Comparison of ENCODE assay signal across 20 mouse cellular contexts in genomic region chr5:113050581-113051185, GRCm38 (mm10). TPM values are rescaled to one million over a fixed set of nuclear protein-coding genes. Genes with fewer than 3 reads are reported as not detected.
DNase-seq lines count a peak whose midpoint lies in the region; ATAC-seq and TF ChIP-seq lines count a peak whose summit lies in the region.
"Had no signal": no experiment of that assay in that cellular context is flagged by ENCODE, and none has a peak within 500 bp of the region (broad histone marks: within the 10 kb centered on the region; RNA-seq: fewer than 3 reads in every experiment).

No protein-coding gene starts in this region.

- H3K4me3 ChIP-seq in kidney, adult 2 months (ENCODE audit: insufficient read depth, low read depth, low read length): no peak overlapping the region
- H3K4me3 ChIP-seq in midbrain, embryonic 10.5 days: no peak overlapping the region
- H3K4me3 ChIP-seq in midbrain, embryonic 11.5 days (ENCODE audit: low read depth, low read length): no peak overlapping the region
- H3K4me3 ChIP-seq in neural tube, embryonic 15.5 days (replicated peaks): no peak overlapping the region
- H3K4me3 ChIP-seq: embryonic facial prominence, embryonic 15.5 days; limb, embryonic 13.5 days; liver, embryonic 13.5 days had no signal

- peak; percentile 62 for DNase-seq in cerebellum, postnatal 10 days
- DNase-seq in cerebellum, adult 11 months: no peak
- DNase-seq in kidney, postnatal 10 days: peak; percentile 36
- DNase-seq in kidney, adult 2 months: no peak
- no peak for DNase-seq in midbrain, embryonic 10.5 days (ENCODE audit: low spot score)
- no peak for DNase-seq in midbrain, embryonic 11.5 days (ENCODE audit: low spot score, missing footprints)
- DNase-seq in cerebellum, postnatal 36 days: no peak
- DNase-seq: adrenal gland, postnatal 14 days; cerebellum, adult 11-12 months; kidney, adult 8-10 months; kidney, postnatal 36 days; liver, embryonic 13.5 days; thymus, postnatal 25 days had no signal

- 37% methylated on average over 7 of the region's 7 CpGs for WGBS in kidney, adult 2 months
- 84% methylated on average over 7 of the region's 7 CpGs for whole genome bisulfite sequencing in midbrain, embryonic 10.5 days
- WGBS in midbrain, embryonic 11.5 days: 80% methylated on average over 7 of the region's 7 CpGs
- 53% methylated on average over 7 of the region's 7 CpGs for WGBS in neural tube, embryonic 15.5 days

- no peaks in the 10 kb centered on the region for H3K4me1 ChIP-seq in kidney, adult 2 months (ENCODE audit: control insufficient read depth, insufficient read depth, low read length)
- H3K4me1 ChIP-seq in midbrain, embryonic 10.5 days: peaks cover 16% of the 10 kb centered on the region
- H3K4me1 ChIP-seq in midbrain, embryonic 11.5 days (ENCODE audit: control insufficient read depth, insufficient read depth, low read length): 0 out of 2 replicates have a peak, but pooled peaks cover 2% of the 10 kb centered on the region
- peaks cover 17% of the 10 kb centered on the region for H3K4me1 ChIP-seq in neural tube, embryonic 15.5 days
- H3K4me1 ChIP-seq: limb, embryonic 13.5 days; liver, embryonic 13.5 days had no signal

- H3K9me3 ChIP-seq in midbrain, embryonic 10.5 days (replicated peaks): no peaks in the 10 kb centered on the region
- H3K9me3 ChIP-seq in midbrain, embryonic 11.5 days (ENCODE audit: control insufficient read depth, low read length): no peaks in the 10 kb centered on the region
- no peaks in the 10 kb centered on the region for H3K9me3 ChIP-seq in neural tube, embryonic 15.5 days (replicated peaks)
- H3K9me3 ChIP-seq: embryonic facial prominence, embryonic 15.5 days; limb, embryonic 13.5 days; liver, embryonic 13.5 days had no signal

- H3K36me3 ChIP-seq in kidney, adult 2 months (ENCODE audit: control insufficient read depth, insufficient read depth, low read length): no peaks in the 10 kb centered on the region
- H3K36me3 ChIP-seq in midbrain, embryonic 10.5 days: no peaks in the 10 kb centered on the region
- H3K36me3 ChIP-seq in midbrain, embryonic 11.5 days (ENCODE audit: control insufficient read depth, insufficient read depth, low read length): no peaks in the 10 kb centered on the region
- H3K36me3 ChIP-seq in neural tube, embryonic 15.5 days: no peaks in the 10 kb centered on the region
- H3K36me3 ChIP-seq: embryonic facial prominence, embryonic 15.5 days; limb, embryonic 13.5 days; liver, embryonic 13.5 days had no signal

- no peak for ATAC-seq in midbrain, embryonic 11.5 days (ENCODE audit: low FRiP score)
- ATAC-seq in neural tube, embryonic 15.5 days (ENCODE audit: low FRiP score): no peak
- ATAC-seq: activated CD4-positive, CD25-positive, alpha-beta regulatory T cell, adult 4 months had no signal

- TF ChIP-seq CTCF in kidney, adult 2 months (conservative IDR thresholded peaks at IDR 0.05; ENCODE audit: insufficient read depth, insufficient read length, low read depth, low read length): no peak

- H3K4me2 ChIP-seq in midbrain, embryonic 11.5 days: no peak overlapping the region
- H3K4me2 ChIP-seq in neural tube, embryonic 15.5 days: no peak overlapping the region
- H3K4me2 ChIP-seq: embryonic facial prominence, embryonic 15.5 days; limb, embryonic 13.5 days; liver, embryonic 13.5 days had no signal

- H3K9ac ChIP-seq in midbrain, embryonic 11.5 days (ENCODE audit: low read length): no peak overlapping the region
- no peak overlapping the region for H3K9ac ChIP-seq in neural tube, embryonic 15.5 days (replicated peaks)
- H3K9ac ChIP-seq: embryonic facial prominence, embryonic 15.5 days; limb, embryonic 13.5 days; liver, embryonic 13.5 days had no signal

- TF ChIP-seq POLR2A in kidney, adult 2 months (IDR thresholded peaks at IDR 0.05; ENCODE audit: low read depth, low read length): no peak

- no peaks in the 10 kb centered on the region for H3K27me3 ChIP-seq in kidney, adult 2 months (replicated peaks; ENCODE audit: control insufficient read depth, insufficient read depth, low read length)
- H3K27me3 ChIP-seq in midbrain, embryonic 10.5 days (ENCODE audit: low read depth, poor library complexity, severe bottlenecking): peaks cover 16% of the 10 kb centered on the region; the same call in 1 of the 2 replicates
- H3K27me3 ChIP-seq in midbrain, embryonic 11.5 days (ENCODE audit: control insufficient read depth, insufficient read depth, low read length): no peaks in the 10 kb centered on the region
- H3K27me3 ChIP-seq in neural tube, embryonic 15.5 days (replicated peaks): 0 out of 2 replicates have a peak, but pooled peaks cover 3% of the 10 kb centered on the region
- H3K27me3 ChIP-seq: liver, embryonic 13.5 days had no signal

- no peak overlapping the region for H3K27ac ChIP-seq in kidney, adult 2 months (ENCODE audit: insufficient read depth, low read depth, low read length)
- H3K27ac ChIP-seq in midbrain, embryonic 10.5 days (replicated peaks): peak overlapping the region; percentile 24; the same call in 1 of the 2 replicates
- no peak overlapping the region for H3K27ac ChIP-seq in midbrain, embryonic 11.5 days (ENCODE audit: low read depth, low read length)
- H3K27ac ChIP-seq in neural tube, embryonic 15.5 days (replicated peaks): peak overlapping the region; percentile 65
- H3K27ac ChIP-seq: embryonic facial prominence, embryonic 15.5 days; limb, embryonic 13.5 days; liver, embryonic 13.5 days had no signal

RNA-seq across cellular contexts. Expression of gene Crybb2, which starts 19.2 kb away (rescaled TPM):
- polyA plus RNA-seq in kidney, adult 2 months (2012; rRNA removed): not detected in 2 replicates
- not detected in 2 replicates for polyA plus RNA-seq in midbrain, embryonic 10.5 days (2016; fragmentation: Nextera tagmentation; extraction: Ambion mirVana)
- polyA plus RNA-seq in midbrain, embryonic 11.5 days (2014; fragmentation: Nextera tagmentation; extraction: Ambion mirVana): not detected in 2 replicates
- polyA plus RNA-seq in neural tube, embryonic 15.5 days (2015; fragmentation: Nextera tagmentation; extraction: Ambion mirVana): not detected in 2 replicates
- polyA plus RNA-seq: activated CD4-positive, CD25-positive, alpha-beta regulatory T cell, adult 4 months; embryonic facial prominence, embryonic 15.5 days; heart, postnatal 0 days; limb, embryonic 13.5 days; liver, embryonic 13.5 days; lung, embryonic 16.5 days; neural tube, embryonic 11.5 days had no signal

RNA-seq across cellular contexts. Expression of gene Crybb3, which starts 30.7 kb away (rescaled TPM):
- polyA plus RNA-seq in kidney, adult 2 months (2012; rRNA removed): 1.5 and 2.8 TPM in 2 replicates
- polyA plus RNA-seq in midbrain, embryonic 10.5 days (2016; fragmentation: Nextera tagmentation; extraction: Ambion mirVana): 0.40 and 2.0 TPM in 2 replicates
- 0.18 TPM in 1 of 2 replicates, not detected in the other for polyA plus RNA-seq in midbrain, embryonic 11.5 days (2014; fragmentation: Nextera tagmentation; extraction: Ambion mirVana)
- polyA plus RNA-seq in neural tube, embryonic 15.5 days (2015; fragmentation: Nextera tagmentation; extraction: Ambion mirVana): 1.2 and 1.5 TPM in 2 replicates
- polyA plus RNA-seq: activated CD4-positive, CD25-positive, alpha-beta regulatory T cell, adult 4 months; liver, embryonic 13.5 days; neural tube, embryonic 11.5 days had no signal

RNA-seq across cellular contexts. Expression of gene Grk3, which starts 35.1 kb away (rescaled TPM):
- 5.2 and 5.9 TPM in 2 replicates for polyA plus RNA-seq in kidney, adult 2 months (2012; rRNA removed)
- polyA plus RNA-seq in midbrain, embryonic 10.5 days (2016; fragmentation: Nextera tagmentation; extraction: Ambion mirVana): 5.2 and 6.1 TPM in 2 replicates
- 4.2 and 4.6 TPM in 2 replicates for polyA plus RNA-seq in midbrain, embryonic 11.5 days (2014; fragmentation: Nextera tagmentation; extraction: Ambion mirVana)
- polyA plus RNA-seq in neural tube, embryonic 15.5 days (2015; fragmentation: Nextera tagmentation; extraction: Ambion mirVana): 22.4 and 23.3 TPM in 2 replicates
- polyA plus RNA-seq: activated CD4-positive, CD25-positive, alpha-beta regulatory T cell, adult 4 months had no signal

Comparison
In these comparisons a context has a peak if more than half of its experiments do, and no peak if none do; other contexts are left out.
1. DNase-seq: peak in cerebellum, postnatal 10 days (2 of 2) and kidney, postnatal 10 days (single experiment); none in cerebellum, adult 11 months (single experiment), kidney, adult 2 months (single experiment), midbrain, embryonic 10.5 days (single experiment), midbrain, embryonic 11.5 days (single experiment) and cerebellum, postnatal 36 days (0 of 2).
2. H3K27ac ChIP-seq: peak in midbrain, embryonic 10.5 days (single experiment) and neural tube, embryonic 15.5 days (single experiment); none in kidney, adult 2 months (single experiment) and midbrain, embryonic 11.5 days (single experiment).